Mouse (Mus musculus): ENCODE measurements around the gene Zscan22. TPM values are rescaled to one million over a fixed set of nuclear protein-coding genes. Genes with fewer than 3 reads are reported as not detected.
"Not testable (repeated sequence)": the region's sequence is repeated elsewhere in the genome, so short reads cannot be mapped to it uniquely, and the experiment has no call there.

Gene Zscan22
- polyA plus RNA-seq, 1 experiment = 12.5 TPM

GRCm38 (mm10) chr7:12927191-12927680 lies 29.6 kb downstream of the Zscan22 start, which contains the start of gene Rnf225:
Rnf225 (plus strand) TSS chr7:12927416.
- H3K27me3 ChIP-seq (replicated peaks; ENCODE audit: control insufficient read depth, insufficient read depth, low read length) = no peaks in the 10 kb centered on the region
- 36% methylated on average over 8 of the region's 8 CpGs for WGBS
- no peak within 1 kb of the TSS; the same call in 1 of the 2 replicates for H3K4me3 ChIP-seq (ENCODE audit: insufficient read depth, low read depth, low read length)
- TF ChIP-seq CTCF (conservative IDR thresholded peaks at IDR 0.05; ENCODE audit: insufficient read depth, insufficient read length, low read depth, low read length) (no peak), POLR2A (IDR thresholded peaks at IDR 0.05; ENCODE audit: low read depth, low read length) (no peak)
- H3K4me1 ChIP-seq (ENCODE audit: control insufficient read depth, insufficient read depth, low read length) = peaks cover 8% of the 10 kb centered on the region
- peak; percentile 56 for DNase-seq
- peaks cover 3% of the 10 kb centered on the region; the same call in 1 of the 2 replicates for H3K36me3 ChIP-seq (ENCODE audit: control insufficient read depth, insufficient read depth, low read length)
- no peak within 1 kb of the TSS for H3K27ac ChIP-seq (ENCODE audit: insufficient read depth, low read depth, low read length)

DNA sequence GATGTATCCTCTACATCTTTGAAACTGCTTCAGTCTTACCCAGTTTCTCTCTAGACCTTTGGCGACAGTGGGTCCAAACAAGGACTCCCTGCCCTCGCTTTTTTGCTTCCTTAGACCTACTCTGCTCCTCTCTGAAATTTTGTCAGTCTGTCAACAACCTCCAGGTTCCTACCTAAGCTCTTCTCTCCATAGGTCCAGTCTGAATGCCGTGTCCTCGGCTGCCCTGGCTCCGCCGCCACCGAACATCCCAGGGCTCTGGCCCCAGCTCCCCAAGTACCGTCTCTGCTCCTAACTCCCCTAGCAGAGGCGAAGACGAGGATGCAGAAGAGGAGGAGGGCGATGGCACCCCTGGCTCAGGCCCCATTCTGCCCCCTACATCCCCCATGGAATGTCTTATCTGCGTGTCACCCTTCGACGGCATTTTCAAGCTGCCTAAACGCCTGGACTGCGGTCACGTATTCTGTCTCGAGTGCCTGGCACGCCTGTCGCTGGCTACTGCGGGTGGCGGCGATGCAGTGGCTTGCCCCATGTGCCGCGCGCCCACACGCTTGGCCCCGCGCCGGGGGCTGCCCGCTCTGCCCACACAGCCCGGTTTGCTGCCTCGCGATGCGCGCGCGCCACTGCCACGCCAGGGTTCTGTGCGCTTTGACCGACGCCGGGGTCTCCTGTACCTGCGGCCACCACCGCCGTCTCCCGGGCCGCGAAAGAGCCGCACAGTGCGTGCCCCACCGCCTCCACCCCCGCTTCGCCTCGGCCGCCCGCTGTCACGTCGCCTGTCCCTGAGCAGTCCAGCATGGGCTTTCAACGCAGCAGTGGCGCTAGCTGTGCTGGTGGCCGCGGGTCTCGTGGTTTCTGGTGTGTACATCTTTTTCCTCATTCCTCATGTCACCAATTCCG lies 30.3 kb downstream of the Zscan22 start:
- no peak overlapping the region for H3K27ac ChIP-seq (ENCODE audit: insufficient read depth, low read depth, low read length)
- no peak overlapping the region; the same call in 1 of the 2 replicates for H3K4me3 ChIP-seq (ENCODE audit: insufficient read depth, low read depth, low read length)
- H3K4me1 ChIP-seq (ENCODE audit: control insufficient read depth, insufficient read depth, low read length) = peaks cover 5% of the 10 kb centered on the region
- no peak for DNase-seq
- peaks cover 3% of the 10 kb centered on the region; the same call in 1 of the 2 replicates for H3K36me3 ChIP-seq (ENCODE audit: control insufficient read depth, insufficient read depth, low read length)
- TF ChIP-seq CTCF (conservative IDR thresholded peaks at IDR 0.05; ENCODE audit: insufficient read depth, insufficient read length, low read depth, low read length) = no peak
- no peak for TF ChIP-seq POLR2A (IDR thresholded peaks at IDR 0.05; ENCODE audit: low read depth, low read length)
- no peaks in the 10 kb centered on the region for H3K27me3 ChIP-seq (replicated peaks; ENCODE audit: control insufficient read depth, insufficient read depth, low read length)
- WGBS = 11% methylated on average over 65 of the region's 65 CpGs

GRCm38 (mm10) chr7:12933615-12934140 lies 36.1 kb downstream of the Zscan22 start:
- TF ChIP-seq POLR2A (IDR thresholded peaks at IDR 0.05; ENCODE audit: low read depth, low read length) (no peak), CTCF (conservative IDR thresholded peaks at IDR 0.05; ENCODE audit: insufficient read depth, insufficient read length, low read depth, low read length) (no peak)
- no peak for DNase-seq
- Histone ChIP-seq H3K27ac (ENCODE audit: insufficient read depth, low read depth, low read length) (no peak overlapping the region), H3K4me3 (ENCODE audit: insufficient read depth, low read depth, low read length) (no peak overlapping the region), H3K4me1 (ENCODE audit: control insufficient read depth, insufficient read depth, low read length) (no peaks in the 10 kb centered on the region), H3K36me3 (ENCODE audit: control insufficient read depth, insufficient read depth, low read length) (no peaks in the 10 kb centered on the region), H3K27me3 (replicated peaks; ENCODE audit: control insufficient read depth, insufficient read depth, low read length) (no peaks in the 10 kb centered on the region)
- WGBS = 82% methylated on average over 4 of the region's 4 CpGs

- no peak overlapping the region for H3K4me3 ChIP-seq (ENCODE audit: insufficient read depth, low read depth, low read length)
- no peaks in the 10 kb centered on the region for H3K36me3 ChIP-seq (ENCODE audit: control insufficient read depth, insufficient read depth, low read length)
- WGBS = 74% methylated on average over 3 of the region's 3 CpGs
- no peaks in the 10 kb centered on the region for H3K27me3 ChIP-seq (replicated peaks; ENCODE audit: control insufficient read depth, insufficient read depth, low read length)
- no peak overlapping the region for H3K27ac ChIP-seq (ENCODE audit: insufficient read depth, low read depth, low read length)
- H3K4me1 ChIP-seq (ENCODE audit: control insufficient read depth, insufficient read depth, low read length) = no peaks in the 10 kb centered on the region
- TF ChIP-seq POLR2A (IDR thresholded peaks at IDR 0.05; ENCODE audit: low read depth, low read length) = no peak
- TF ChIP-seq CTCF (conservative IDR thresholded peaks at IDR 0.05; ENCODE audit: insufficient read depth, insufficient read length, low read depth, low read length) = no peak
- no peak for DNase-seq
Measured at GRCm38 (mm10) chr7:12934808-12935207, 37.2 kb downstream of the Zscan22 start.

- 89% methylated on average over 4 of the region's 4 CpGs for WGBS
- H3K36me3 ChIP-seq (ENCODE audit: control insufficient read depth, insufficient read depth, low read length); H3K4me1 ChIP-seq (ENCODE audit: control insufficient read depth, insufficient read depth, low read length); H3K27me3 ChIP-seq (replicated peaks; ENCODE audit: control insufficient read depth, insufficient read depth, low read length); DNase-seq; H3K27ac ChIP-seq (ENCODE audit: insufficient read depth, low read depth, low read length); H3K4me3 ChIP-seq (ENCODE audit: insufficient read depth, low read depth, low read length): not testable (repeated sequence)
Measured at GRCm38 (mm10) chr7:12937254-12937803, 39.7 kb downstream of the Zscan22 start.

- H3K4me3 ChIP-seq (ENCODE audit: insufficient read depth, low read depth, low read length) = no peak overlapping the region
- H3K27me3 ChIP-seq (replicated peaks; ENCODE audit: control insufficient read depth, insufficient read depth, low read length) = no peaks in the 10 kb centered on the region
- TF ChIP-seq CTCF (conservative IDR thresholded peaks at IDR 0.05; ENCODE audit: insufficient read depth, insufficient read length, low read depth, low read length) (no peak), POLR2A (IDR thresholded peaks at IDR 0.05; ENCODE audit: low read depth, low read length) (no peak)
- no peaks in the 10 kb centered on the region for H3K36me3 ChIP-seq (ENCODE audit: control insufficient read depth, insufficient read depth, low read length)
- no peak for DNase-seq
- no peak overlapping the region for H3K27ac ChIP-seq (ENCODE audit: insufficient read depth, low read depth, low read length)
- 85% methylated on average over 4 of the region's 4 CpGs for WGBS
- no peaks in the 10 kb centered on the region for H3K4me1 ChIP-seq (ENCODE audit: control insufficient read depth, insufficient read depth, low read length)
Measured at GRCm38 (mm10) chr7:12940599-12940998, 43.0 kb downstream of the Zscan22 start.

- Histone ChIP-seq H3K4me1 (ENCODE audit: control insufficient read depth, insufficient read depth, low read length) (no peaks in the 10 kb centered on the region), H3K36me3 (ENCODE audit: control insufficient read depth, insufficient read depth, low read length) (no peaks in the 10 kb centered on the region), H3K27me3 (replicated peaks; ENCODE audit: control insufficient read depth, insufficient read depth, low read length) (no peaks in the 10 kb centered on the region), H3K4me3 (ENCODE audit: insufficient read depth, low read depth, low read length) (no peak overlapping the region), H3K27ac (ENCODE audit: insufficient read depth, low read depth, low read length) (no peak overlapping the region)
- TF ChIP-seq POLR2A (IDR thresholded peaks at IDR 0.05; ENCODE audit: low read depth, low read length) (no peak), CTCF (conservative IDR thresholded peaks at IDR 0.05; ENCODE audit: insufficient read depth, insufficient read length, low read depth, low read length) (peak; percentile 51)
- no peak for DNase-seq
Measured at GRCm38 (mm10) chr7:12943488-12943887, 45.9 kb downstream of the Zscan22 start.
